Mouse (Mus musculus) stomach, postnatal 0 days (tissue): ENCODE results near the gene Ifna5.

Source experiments
- CTCF ChIP-seq: IDR thresholded peaks from 2 replicates; pipeline ENCODE4 v1.5.1; 2016; ENCODE audit warnings: antibody characterized with exemption, low read depth, mild to moderate bottlenecking, moderate library complexity
- EP300 ChIP-seq: optimal IDR thresholded peaks from 2 replicates; pipeline ENCODE3; 2016; ENCODE audit warnings: antibody characterized with exemption

GRCm38 (mm10) chr4:88849698-88850097, 14.4 kb downstream of the Ifna5 start, which contains the start of gene Ifna1:
- TF ChIP-seq CTCF, result no peak
- TF ChIP-seq EP300, result no peak
